Mouse (Mus musculus): ENCODE results near the gene Gm28230. TPM values are rescaled to one million over a fixed set of nuclear protein-coding genes. Genes with fewer than 3 reads are reported as not detected.

The Gm28230 gene
- total RNA-seq, 2 experiments from 2014 or later, result 0.21 to 0.43 TPM

DNA sequence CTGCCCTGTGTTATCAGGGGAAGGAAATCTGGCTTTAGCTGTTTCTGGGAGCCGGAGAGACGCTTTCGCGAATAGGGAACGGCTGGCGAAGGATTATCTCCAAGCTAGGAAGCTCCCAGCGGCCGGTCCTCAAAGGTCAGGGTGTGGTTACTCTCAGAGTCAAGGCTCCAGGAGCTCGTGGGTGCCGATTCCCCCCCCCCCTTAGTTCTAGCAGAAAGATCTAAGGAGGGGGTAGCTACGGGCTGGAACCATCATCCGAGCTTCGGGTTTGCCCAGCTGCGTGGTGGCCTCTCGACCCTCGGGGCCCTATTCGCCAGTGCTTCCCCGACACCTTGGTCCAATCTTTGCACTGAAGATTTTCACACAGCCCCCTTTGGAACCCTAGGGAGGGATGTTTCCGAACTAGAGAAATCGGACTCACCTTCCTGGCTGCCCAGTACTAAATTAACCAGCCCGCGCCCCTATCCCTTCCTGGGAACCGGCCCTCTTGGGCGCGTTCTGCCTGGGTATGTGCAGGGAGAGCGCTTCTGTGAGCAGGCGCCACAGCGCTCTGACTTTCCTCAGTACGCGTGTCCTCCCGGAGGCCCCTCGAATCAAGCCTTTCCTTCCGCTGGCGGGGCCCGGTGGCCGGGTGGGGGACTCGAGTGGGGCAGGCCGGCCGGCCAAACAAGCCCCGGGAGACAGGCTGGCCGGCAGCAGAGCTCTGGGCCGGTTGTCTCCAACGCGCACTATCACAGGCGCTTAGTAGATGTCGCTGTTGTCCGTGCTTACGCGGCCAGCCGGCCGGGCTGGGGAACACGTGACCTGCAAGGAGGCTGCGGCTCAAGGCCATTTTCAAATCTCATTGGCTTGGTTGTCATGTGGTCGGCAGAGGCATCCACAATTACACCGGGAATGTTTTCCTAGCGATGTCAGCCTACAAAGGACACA lies 35.2 kb upstream of the Gm28230 start, which contains the start of gene Hoxd10:
Hoxd10 (plus strand) TSS at position 903 of the 930 bp plus-strand sequence.
- peak; percentile 73 for DNase-seq

DNA sequence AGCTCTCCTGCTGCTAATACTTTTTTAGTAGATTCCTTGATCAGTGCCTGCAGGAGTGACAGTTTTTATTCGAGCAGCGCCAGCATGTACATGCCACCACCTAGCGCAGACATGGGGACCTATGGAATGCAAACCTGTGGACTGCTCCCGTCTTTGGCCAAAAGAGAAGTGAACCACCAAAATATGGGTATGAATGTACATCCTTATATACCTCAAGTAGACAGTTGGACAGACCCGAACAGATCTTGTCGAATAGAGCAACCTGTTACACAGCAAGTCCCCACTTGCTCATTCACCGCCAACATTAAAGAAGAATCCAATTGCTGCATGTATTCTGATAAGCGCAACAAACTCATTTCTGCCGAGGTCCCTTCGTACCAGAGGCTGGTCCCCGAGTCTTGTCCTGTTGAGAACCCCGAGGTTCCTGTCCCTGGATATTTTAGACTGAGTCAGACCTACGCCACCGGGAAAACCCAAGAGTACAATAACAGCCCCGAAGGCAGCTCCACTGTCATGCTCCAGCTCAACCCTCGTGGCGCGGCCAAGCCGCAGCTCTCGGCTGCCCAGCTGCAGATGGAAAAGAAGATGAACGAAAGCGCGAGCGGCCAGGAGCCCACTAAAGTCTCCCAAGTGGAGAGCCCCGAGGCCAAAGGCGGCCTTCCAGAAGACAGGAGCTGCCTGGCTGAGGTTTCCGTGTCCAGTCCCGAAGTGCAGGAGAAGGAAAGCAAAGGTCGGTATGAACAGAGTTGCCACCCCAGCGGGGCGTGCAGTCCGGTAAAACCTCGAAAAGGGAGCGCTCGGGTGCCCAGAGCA lies 34.3 kb upstream of the Gm28230 start:
- DNase-seq, result no peak

DNA sequence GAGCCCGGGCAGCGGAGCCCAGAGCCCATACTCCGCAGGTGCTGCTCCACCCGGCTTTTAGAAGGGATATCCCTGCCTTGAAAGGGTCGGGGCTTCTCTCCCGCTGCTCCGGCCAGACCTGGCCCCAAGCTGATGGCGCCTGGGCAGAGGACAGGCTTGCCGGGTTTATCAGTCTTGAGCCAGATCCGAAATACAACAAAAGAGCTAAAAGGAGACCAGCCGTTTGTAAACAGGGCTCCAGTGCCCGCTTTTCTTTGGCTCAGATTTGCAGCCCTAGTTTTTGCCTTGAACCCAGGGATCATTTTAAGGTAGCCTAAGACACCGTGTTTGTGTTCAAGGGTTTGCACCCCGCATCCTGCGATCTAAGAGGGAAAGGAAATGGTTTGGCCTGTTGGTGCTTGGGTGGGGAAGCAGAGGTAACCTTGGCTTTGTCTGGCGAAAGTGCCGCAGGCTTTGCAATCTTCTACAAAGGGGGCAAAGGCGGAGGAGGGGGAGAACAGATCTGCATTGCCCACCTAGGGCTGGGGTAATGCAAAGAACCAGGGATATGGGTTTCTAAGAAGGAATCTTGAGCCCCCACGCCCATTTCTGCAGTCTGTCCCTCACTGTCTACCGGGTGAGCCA lies 33.6 kb upstream of the Gm28230 start:
- DNase-seq, result no peak

- DNase-seq, result no peak
These were observed 33.1 kb upstream of the Gm28230 start for GRCm38 (mm10) chr2:74693432-74693827.

DNA sequence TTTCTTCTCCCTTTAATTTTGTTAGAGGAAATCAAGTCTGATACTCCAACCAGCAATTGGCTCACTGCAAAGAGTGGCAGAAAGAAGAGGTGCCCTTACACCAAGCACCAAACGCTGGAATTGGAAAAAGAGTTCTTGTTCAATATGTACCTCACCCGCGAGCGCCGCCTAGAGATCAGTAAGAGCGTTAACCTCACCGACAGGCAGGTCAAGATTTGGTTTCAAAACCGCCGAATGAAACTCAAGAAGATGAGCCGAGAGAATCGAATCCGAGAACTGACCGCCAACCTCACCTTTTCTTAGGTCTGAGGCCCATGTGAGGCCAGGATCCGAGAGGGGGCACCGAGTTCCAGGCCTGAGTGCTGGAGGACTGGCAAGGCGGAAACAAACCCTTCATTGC lies 32.5 kb upstream of the Gm28230 start:
- no peak for DNase-seq

DNA sequence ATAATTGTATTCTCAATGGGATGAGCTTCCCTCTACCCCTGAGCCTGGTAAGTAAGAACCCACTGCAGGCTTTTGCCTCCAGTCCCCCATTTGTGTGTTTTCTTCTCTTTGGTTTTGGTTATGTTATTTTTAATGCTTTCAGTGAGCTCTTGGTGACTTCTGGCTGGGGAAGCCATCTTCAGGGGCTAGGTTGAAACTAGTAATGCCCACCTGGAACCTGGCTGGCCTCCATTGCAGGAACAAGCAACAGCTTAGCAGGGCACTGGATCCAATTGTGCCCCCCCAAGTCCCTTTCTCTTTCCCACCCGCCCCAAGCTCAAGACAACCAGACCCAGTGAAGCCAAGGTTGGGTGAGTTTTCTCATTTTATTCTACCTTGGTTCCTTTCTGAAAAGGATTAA lies 31.1 kb upstream of the Gm28230 start:
- DNase-seq, result no peak

DNA sequence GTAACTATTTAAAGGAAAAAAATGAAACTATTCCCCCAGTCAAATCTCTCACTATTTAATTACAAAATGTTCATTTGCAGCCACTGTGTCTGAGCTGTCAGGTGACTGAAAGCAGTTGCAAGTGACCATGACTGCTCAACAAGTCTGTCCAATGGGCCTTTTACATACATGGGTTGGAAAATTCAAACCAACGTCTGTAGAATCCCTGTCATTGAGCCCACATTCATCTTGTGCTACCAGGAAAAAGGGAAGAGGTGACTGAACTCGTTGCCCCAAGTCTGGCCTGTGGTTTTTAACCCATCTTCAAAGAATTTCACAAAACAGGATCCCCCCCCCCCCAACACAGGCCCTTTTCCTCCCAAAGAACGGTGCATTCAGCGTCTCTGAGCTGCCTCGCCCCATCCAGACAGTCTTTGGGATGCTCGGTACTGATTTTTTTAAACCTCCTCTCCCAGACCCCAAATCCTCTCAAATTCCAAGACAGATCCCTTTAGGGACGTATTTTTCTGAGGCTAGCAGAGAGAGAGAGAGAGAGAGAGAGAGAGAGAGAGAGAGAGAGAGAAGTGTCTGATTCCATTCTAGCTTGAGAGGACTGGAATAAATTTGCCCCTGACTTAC lies 30.6 kb upstream of the Gm28230 start:
- DNase-seq, result no peak

GRCm38 (mm10) chr2:74696442-74697335 lies 29.8 kb upstream of the Gm28230 start:
- DNase-seq, result no peak

DNA sequence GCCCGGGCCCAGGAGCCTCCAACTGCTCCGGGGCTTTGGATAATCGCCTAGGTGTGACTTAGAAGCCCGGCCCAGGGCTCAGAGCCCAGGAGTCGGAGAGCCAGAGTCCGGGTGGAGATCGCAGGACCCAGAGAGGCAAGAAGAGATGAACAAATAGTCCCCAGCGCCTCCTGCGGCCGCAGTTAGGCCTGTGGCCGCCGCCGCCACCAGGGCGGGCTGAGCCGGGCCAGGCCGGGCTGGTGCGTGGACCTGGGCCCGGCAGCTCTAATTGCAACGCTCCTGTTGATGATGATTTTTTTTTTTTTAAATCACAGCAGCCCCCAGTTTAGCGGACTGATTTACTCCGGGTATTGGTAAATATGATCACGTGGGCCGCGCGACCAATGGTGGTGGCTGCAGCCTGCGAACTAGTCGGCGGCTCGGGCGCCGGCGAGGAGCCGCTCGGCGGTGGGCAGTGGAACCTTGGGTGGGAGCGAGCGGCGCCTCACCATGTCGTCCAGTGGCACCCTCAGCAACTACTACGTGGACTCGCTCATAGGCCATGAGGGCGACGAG lies 28.9 kb upstream of the Gm28230 start, which contains the start of gene Hoxd9:
Hoxd9 (plus strand) TSS at position 161 of the 555 bp plus-strand sequence.
- peak; percentile 75 for DNase-seq

DNA sequence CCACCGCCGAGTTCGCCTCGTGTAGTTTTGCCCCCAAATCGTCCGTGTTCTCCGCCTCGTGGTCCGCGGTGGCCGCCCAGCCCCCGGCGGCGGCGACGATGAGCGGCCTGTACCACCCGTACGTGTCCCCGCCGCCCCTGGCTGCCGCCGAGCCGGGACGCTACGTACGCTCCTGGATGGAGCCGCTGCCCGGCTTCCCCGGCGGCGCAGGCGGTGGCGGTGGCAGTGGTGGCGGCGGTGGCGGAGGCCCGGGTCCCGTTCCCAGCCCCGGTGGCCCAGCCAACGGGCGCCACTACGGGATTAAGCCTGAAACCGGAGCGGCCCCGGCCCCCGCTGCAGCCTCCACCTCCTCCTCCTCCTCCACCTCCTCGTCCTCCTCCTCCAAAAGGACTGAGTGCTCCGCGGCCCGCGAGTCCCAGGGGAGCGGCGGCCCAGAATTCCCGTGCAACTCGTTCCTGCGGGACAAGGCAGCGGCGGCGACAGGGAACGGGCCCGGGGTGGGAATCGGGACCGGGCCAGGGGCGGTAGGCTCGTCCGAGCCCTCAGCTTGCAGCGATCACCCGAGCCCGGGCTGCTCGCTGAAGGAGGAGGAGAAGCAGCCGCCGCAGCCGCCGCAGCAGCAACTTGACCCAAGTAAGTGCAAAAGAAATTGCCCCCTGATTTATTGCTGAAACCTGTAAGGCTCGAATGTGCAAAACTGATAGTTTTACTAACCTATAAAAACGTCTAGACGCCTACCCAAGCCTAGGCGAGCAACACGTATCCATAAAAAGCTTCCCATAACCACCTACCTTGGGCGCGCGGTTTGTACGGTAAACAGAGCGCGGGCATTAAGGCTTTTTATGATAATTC lies 28.1 kb upstream of the Gm28230 start:
- peak; percentile 60 for DNase-seq

DNA sequence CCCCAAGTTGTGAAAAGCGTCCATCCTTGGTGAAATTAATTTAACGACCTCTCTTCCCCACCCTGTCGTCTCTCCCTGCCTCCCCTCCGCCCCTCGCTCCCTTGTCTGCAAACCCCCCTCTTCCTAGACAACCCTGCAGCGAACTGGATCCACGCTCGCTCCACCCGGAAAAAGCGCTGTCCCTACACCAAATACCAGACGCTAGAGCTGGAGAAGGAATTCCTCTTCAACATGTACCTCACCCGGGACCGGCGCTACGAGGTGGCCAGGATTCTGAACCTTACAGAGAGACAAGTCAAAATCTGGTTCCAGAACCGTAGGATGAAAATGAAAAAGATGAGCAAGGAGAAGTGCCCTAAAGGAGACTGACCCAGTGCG lies 27.5 kb upstream of the Gm28230 start:
- no peak for DNase-seq

DNA sequence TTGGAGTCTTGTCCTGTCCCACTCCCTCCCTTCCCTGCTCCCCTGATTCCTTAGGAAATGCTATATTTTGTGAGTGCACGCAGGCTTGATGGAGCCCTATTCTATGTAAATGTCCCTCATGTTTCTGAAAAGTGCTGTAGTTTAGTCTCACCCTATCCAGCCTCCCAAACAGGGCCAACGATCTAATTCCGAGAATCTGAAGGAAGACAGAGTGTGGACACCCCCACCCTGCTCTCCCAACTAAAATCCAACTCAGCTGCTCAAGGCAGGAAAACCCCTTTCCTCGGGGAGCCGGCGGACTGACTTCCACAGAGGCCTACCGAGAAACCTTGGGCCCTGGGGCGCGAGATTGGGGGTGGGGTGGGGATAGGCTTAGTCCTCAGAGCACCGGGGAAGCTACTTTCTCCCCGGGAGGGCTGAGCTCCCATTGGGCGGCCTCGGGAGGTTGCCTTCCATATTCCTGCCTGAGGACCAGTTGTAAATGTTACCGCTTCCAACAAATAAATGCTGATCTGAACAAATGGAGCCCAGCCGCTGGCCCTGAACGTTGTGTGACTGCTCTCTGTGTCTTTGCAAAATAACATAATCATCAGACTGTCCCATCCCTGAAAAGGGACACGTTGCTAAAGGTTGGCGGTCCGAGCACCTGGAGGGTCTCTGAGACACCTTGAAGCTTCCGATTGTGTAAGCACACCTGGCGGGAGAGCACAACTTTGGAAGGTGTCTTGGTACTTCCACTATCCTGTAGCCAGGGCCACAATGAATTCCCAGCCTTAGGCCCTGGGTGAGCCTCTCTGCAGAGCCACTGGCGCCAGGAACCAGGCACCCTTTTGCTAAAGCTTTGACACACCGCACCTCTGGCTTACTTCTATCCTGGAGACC lies 26.6 kb upstream of the Gm28230 start:
- DNase-seq, result no peak

- DNase-seq, result no peak
These were observed 25.9 kb upstream of the Gm28230 start for GRCm38 (mm10) chr2:74700546-74701112.

DNA sequence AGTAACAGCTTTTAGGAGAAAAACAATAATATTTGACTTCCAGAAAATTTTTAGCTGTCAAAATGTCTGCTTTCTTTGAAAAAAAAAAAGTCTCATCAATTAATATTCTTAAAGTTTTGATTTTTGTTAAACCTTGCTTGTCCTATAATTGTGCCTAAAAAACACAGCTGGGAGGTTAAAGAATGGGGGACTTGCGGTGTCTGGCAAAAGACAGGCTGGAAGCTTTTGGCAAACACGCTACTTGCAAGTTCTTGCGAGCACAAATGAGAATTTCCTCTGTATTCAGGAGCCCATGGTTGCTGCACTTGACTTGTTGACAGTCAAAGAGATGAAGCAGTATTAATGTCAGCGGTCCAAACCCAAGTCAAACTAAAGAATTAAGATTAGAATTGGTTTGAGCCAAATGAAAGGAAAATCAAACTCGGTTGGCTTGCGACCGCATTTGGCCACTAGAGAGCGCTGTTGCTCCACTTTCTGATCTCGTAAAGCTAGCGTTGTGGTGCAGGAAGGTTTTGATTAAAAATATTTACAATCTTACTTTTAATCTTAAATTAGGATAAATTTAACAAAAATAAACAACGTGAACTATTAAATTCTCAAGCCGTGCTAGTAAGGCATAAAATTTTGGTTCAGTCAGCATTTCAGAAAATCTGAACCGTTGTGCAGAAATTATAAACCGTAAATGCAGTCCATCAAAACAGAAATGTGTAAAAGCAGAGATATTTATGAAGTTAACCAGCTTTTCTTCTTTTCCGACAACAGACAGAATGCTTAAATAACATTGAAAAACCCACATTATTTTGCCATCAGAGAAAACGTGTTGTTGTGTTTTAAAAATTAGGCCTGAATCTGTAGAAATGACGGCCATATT lies 24.3 kb upstream of the Gm28230 start:
- peak; percentile 85 for DNase-seq

GRCm38 (mm10) chr2:74702820-74703219 lies 23.7 kb upstream of the Gm28230 start:
- no peak for DNase-seq

GRCm38 (mm10) chr2:74703317-74703716 lies 23.2 kb upstream of the Gm28230 start:
- DNase-seq, result no peak

DNA sequence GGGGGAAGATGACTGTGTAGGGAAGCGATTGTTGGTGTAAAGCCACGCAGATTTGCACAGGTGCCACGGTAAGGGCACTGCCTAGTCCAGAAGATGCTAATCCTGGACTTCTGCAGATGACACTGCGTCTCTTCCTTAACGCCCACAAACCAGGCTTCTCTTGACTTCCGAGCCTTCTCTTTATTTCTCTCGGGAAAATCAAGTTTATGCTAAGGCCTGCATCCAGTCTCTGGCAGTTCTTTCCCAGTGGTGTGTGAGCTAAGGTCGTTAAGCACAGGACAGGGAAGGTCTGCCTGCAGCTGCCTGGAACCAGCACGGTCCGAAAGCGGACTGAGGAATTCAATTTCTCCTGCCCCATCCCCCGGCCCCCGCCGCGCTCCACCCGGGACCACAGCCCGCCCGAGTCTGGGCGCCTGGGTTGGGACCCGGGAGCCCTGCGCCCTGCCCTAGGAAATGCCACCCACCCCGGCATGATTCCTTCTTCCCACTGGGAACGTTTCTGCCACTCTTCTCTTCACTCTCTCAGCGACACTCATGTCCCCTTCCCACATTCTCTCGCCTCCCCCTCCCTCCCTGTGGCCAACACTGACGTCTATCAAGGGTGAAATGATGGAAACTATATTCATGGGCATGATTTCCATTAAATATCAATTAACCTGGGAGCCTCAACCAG lies 22.7 kb upstream of the Gm28230 start:
- DNase-seq, result no peak

Measured in gastrocnemius, postnatal 10 days (tissue).